Mouse (Mus musculus) kidney, embryonic 16.5 days (tissue): ENCODE measurements around the gene Frmd4a. TPM values are rescaled to one million over a fixed set of nuclear protein-coding genes. Genes with fewer than 3 reads are reported as not detected.
A peak's percentile ranks its signal among the peaks of the same experiment; 100 is the strongest.

Experiments used
- ATAC-seq: fragments of 200-750 bp; cut with Nextera tagmentation; 2 replicates; pipeline ENCODE4 v1.8.0; 2017; ENCODE audit warnings: moderate TSS enrichment; ENCODE audit not compliant: low FRiP score, low TSS enrichment
- H3K27ac ChIP-seq: fragments of 300-500 bp; sonication (generic); 2 replicates; pipeline ENCODE4 v1.5.1; 2014; ENCODE audit warnings: low read length
- H3K27me3 ChIP-seq: fragments of 300-500 bp; sonication (generic); 2 replicates; pipeline ENCODE4 v1.6.1; 2014; ENCODE audit warnings: low read length, control low read depth, mixed read lengths; ENCODE audit not compliant: insufficient read depth
- H3K36me3 ChIP-seq: fragments of 300-500 bp; sonication (generic); 2 replicates; pipeline ENCODE4 v1.6.1; 2014; ENCODE audit warnings: low read length, control low read depth, mixed read lengths; ENCODE audit not compliant: insufficient read depth
- H3K4me1 ChIP-seq: fragments of 300-500 bp; sonication (generic); 2 replicates; pipeline ENCODE4 v1.6.1; 2014; ENCODE audit warnings: low read length, control low read depth, mixed read lengths; ENCODE audit not compliant: insufficient read depth
- H3K4me2 ChIP-seq: fragments of 300-500 bp; sonication (generic); replicated peaks from 2 replicates; pipeline ENCODE4 v1.6.1; 2014; ENCODE audit warnings: low read depth, low read length
- H3K4me3 ChIP-seq: fragments of 300-500 bp; sonication (generic); 2 replicates; pipeline ENCODE4 v1.5.1; 2014; ENCODE audit warnings: mild to moderate bottlenecking, low read length
- H3K9ac ChIP-seq: fragments of 300-500 bp; sonication (generic); replicated peaks from 2 replicates; pipeline ENCODE4 v1.6.1; 2014; ENCODE audit warnings: low read length
- H3K9me3 ChIP-seq: fragments of 300-500 bp; sonication (generic); 2 replicates; pipeline ENCODE4 v1.6.1; 2016; ENCODE audit warnings: low read length, control low read depth
- WGBS: fragments of 180-500 bp; shearing (Covaris S2); extraction: QIAGEN DNeasy Blood & Tissue Kit; methylation state at CpG from one replicate; pipeline ENCODE4 v1.1.7; 2014; 5-methylcytosine and 5-hydroxymethylcytosine counted together
- polyA plus RNA-seq: library from polyadenylated mRNA; unstranded; fragments of >200 nt; fragmentation: Nextera tagmentation; extraction: Ambion mirVana; gene quantifications from 2 replicates; pipeline ENCODE4 v1.2.1, GENCODE M21; 2015

Gene Frmd4a
- polyA plus RNA-seq, 1 experiment from 2014 or later: 31.2 TPM

DNA sequence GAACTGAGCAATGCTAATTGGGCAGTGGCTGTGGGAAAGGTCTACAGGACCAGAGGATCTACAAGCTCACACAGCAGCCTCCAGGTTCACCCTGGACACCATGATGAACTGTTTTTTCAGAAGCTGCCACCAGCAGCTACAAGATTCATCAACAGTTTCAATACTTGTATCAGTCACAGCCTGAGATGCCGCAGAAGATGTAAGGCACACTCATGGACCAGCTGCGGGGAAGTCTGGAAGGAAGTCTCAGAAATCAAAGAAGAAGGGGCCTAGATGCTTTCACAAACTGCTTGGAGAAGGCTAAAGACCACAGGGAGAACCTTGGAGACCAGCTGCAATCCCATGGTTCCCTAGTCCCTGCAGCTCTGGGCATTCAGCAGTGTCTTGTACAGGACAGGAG lies 632.1 kb downstream of the Frmd4a start:
- no peak for ATAC-seq
- H3K9me3 ChIP-seq: no peaks in the 10 kb centered on the region
- no peak overlapping the region for H3K4me3 ChIP-seq
- no peak overlapping the region for H3K9ac ChIP-seq
- H3K4me2 ChIP-seq: no peak overlapping the region
- H3K4me1 ChIP-seq: peaks cover 10% of the 10 kb centered on the region
- WGBS: 88% methylated on average over 2 of the region's 2 CpGs
- H3K27ac ChIP-seq: no peak overlapping the region
- peaks cover 17% of the 10 kb centered on the region for H3K36me3 ChIP-seq
- no peaks in the 10 kb centered on the region for H3K27me3 ChIP-seq

DNA sequence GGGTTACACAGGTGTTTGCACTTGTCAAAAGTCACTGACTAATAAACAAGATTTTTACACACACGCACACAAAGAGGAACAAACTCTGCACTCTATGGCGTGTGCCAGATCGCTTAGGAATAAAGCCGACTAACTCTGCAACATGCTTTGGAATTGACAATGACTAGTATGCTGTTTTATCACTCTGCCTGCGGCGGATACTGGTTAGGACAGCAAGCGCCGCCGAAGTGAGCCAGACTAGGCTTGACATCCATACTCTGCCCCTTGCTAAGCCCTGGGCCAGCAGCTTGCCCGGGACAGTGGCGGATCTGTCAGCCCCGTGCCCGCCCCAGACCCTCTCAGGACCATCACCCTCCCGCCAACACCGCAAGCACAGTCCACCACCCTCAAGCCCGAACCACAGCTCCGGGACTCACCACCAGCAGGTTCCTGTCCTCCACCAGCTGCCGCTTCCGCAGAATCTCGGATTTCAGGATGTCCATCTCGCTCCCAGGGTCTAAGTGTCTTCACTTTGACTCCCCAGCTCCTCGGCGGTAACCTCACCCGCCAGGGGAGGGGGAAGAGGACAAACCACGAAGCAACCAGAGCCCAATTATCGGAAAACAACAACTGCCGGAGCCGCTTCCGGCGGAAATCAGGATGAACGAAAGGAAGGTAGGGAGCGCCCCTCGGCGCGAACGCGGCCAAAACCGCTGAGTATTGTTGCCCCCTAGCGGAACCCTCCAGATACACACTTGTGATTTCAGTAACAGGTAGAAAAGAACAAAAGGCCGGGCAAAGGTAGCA lies 634.2 kb downstream of the Frmd4a start, which contains the start of gene Prpf18:
Gene Prpf18, minus strand, starts transcription at position 614 of the 786 bp plus-strand sequence.
- Histone ChIP-seq H3K9ac (peak within 1 kb of the TSS; percentile 94), H3K4me3 (peak within 1 kb of the TSS; percentile 98), H3K27ac (peak within 1 kb of the TSS; percentile 78), H3K9me3 (no peaks in the 10 kb centered on the region), H3K36me3 (peaks cover 5% of the 10 kb centered on the region; the same call in 1 of the 2 replicates), H3K27me3 (no peaks in the 10 kb centered on the region), H3K4me1 (peaks cover 10% of the 10 kb centered on the region), H3K4me2 (peak within 1 kb of the TSS; percentile 71)
- peak; percentile 93 for ATAC-seq
- WGBS: 1% methylated on average over 40 of the region's 40 CpGs

- no peak overlapping the region for H3K4me2 ChIP-seq
- no peaks in the 10 kb centered on the region for H3K4me1 ChIP-seq
- no peak overlapping the region for H3K27ac ChIP-seq
- H3K4me3 ChIP-seq: no peak overlapping the region
- H3K36me3 ChIP-seq: no peaks in the 10 kb centered on the region
- no peaks in the 10 kb centered on the region for H3K9me3 ChIP-seq
- WGBS: 82% methylated on average over 2 of the region's 2 CpGs
- no peak for ATAC-seq
- no peak overlapping the region for H3K9ac ChIP-seq
- H3K27me3 ChIP-seq: no peaks in the 10 kb centered on the region
Measured at GRCm38 (mm10) chr2:4660677-4661076, 643.2 kb downstream of the Frmd4a start.
